Mouse (Mus musculus): Measurements from ENCODE around the gene Sspn. TPM values are rescaled to one million over a fixed set of nuclear protein-coding genes. Genes with fewer than 3 reads are reported as not detected.
A peak's percentile ranks its signal among the peaks of the same experiment; 100 is the strongest.

The Sspn gene
- polyA plus RNA-seq, 1 experiment from 2014 or later, result 2.8 TPM

- Histone ChIP-seq H3K4me3 (replicated peaks) (no peak overlapping the region), H3K27ac (no peak overlapping the region), H3K36me3 (no peaks in the 10 kb centered on the region), H3K9me3 (no peaks in the 10 kb centered on the region), H3K4me2 (replicated peaks) (no peak overlapping the region), H3K9ac (replicated peaks) (no peak overlapping the region), H3K4me1 (replicated peaks) (no peaks in the 10 kb centered on the region), H3K27me3 (no peaks in the 10 kb centered on the region)
- no peak for ATAC-seq
- 95% methylated on average over 4 of the region's 4 CpGs for WGBS
Observed at GRCm38 (mm10) chr6:145982335-145982734, 50.9 kb downstream of the Sspn start.

- WGBS, result 72% methylated on average over 1 of the region's 1 CpGs
- no peaks in the 10 kb centered on the region for H3K4me1 ChIP-seq (replicated peaks)
- H3K27ac ChIP-seq, result no peak overlapping the region
- H3K27me3 ChIP-seq, result no peaks in the 10 kb centered on the region
- H3K9ac ChIP-seq (replicated peaks), result no peak overlapping the region
- H3K4me3 ChIP-seq (replicated peaks), result no peak overlapping the region
- H3K9me3 ChIP-seq, result no peaks in the 10 kb centered on the region
- H3K36me3 ChIP-seq, result no peaks in the 10 kb centered on the region
- no peak overlapping the region for H3K4me2 ChIP-seq (replicated peaks)
- ATAC-seq, result no peak
Observed at GRCm38 (mm10) chr6:145990578-145990977, 59.1 kb downstream of the Sspn start.

- 75% methylated on average over 11 of the region's 11 CpGs for WGBS
Observed at GRCm38 (mm10) chr6:145992526-145992925, 61.1 kb downstream of the Sspn start.

GRCm38 (mm10) chr6:145992985-145993384 lies 61.5 kb downstream of the Sspn start:
- Histone ChIP-seq H3K27me3 (no peaks in the 10 kb centered on the region), H3K4me2 (replicated peaks) (no peak overlapping the region), H3K9ac (replicated peaks) (no peak overlapping the region), H3K36me3 (no peaks in the 10 kb centered on the region), H3K27ac (no peak overlapping the region), H3K9me3 (no peaks in the 10 kb centered on the region), H3K4me3 (replicated peaks) (no peak overlapping the region), H3K4me1 (replicated peaks) (no peaks in the 10 kb centered on the region; the same call in 1 of the 2 replicates)
- ATAC-seq, result no peak
- WGBS, result 95% methylated on average over 10 of the region's 10 CpGs

More at GRCm38 (mm10) chr6:145992526-145992925, 61.1 kb downstream of the Sspn start:
- Histone ChIP-seq H3K27me3 (no peaks in the 10 kb centered on the region), H3K36me3 (no peaks in the 10 kb centered on the region), H3K4me1 (replicated peaks) (no peaks in the 10 kb centered on the region), H3K9me3 (no peaks in the 10 kb centered on the region), H3K27ac (no peak overlapping the region), H3K4me2 (replicated peaks) (no peak overlapping the region), H3K9ac (replicated peaks) (no peak overlapping the region), H3K4me3 (replicated peaks) (no peak overlapping the region)
- ATAC-seq, result no peak

- Histone ChIP-seq H3K4me2 (replicated peaks) (no peak overlapping the region), H3K4me3 (replicated peaks) (no peak overlapping the region), H3K4me1 (replicated peaks) (peaks cover 8% of the 10 kb centered on the region), H3K9me3 (no peaks in the 10 kb centered on the region), H3K36me3 (no peaks in the 10 kb centered on the region), H3K27me3 (no peaks in the 10 kb centered on the region), H3K9ac (replicated peaks) (no peak overlapping the region), H3K27ac (no peak overlapping the region)
- peak; percentile 68; the same call in 1 of the 2 replicates for ATAC-seq
- WGBS, result 24% methylated on average over 13 of the region's 13 CpGs
Observed at GRCm38 (mm10) chr6:145998314-145999007, 67.0 kb downstream of the Sspn start.

GRCm38 (mm10) chr6:146000767-146001166 lies 69.3 kb downstream of the Sspn start:
- no peaks in the 10 kb centered on the region for H3K27me3 ChIP-seq
- H3K4me1 ChIP-seq (replicated peaks), result peaks cover 8% of the 10 kb centered on the region
- no peak overlapping the region for H3K27ac ChIP-seq
- H3K9ac ChIP-seq (replicated peaks), result no peak overlapping the region
- no peak for ATAC-seq
- 100% methylated on average over 1 of the region's 1 CpGs for WGBS
- no peaks in the 10 kb centered on the region for H3K36me3 ChIP-seq
- no peak overlapping the region for H3K4me3 ChIP-seq (replicated peaks)
- H3K4me2 ChIP-seq (replicated peaks), result no peak overlapping the region
- no peaks in the 10 kb centered on the region for H3K9me3 ChIP-seq

GRCm38 (mm10) chr6:146001396-146002191 lies 70.2 kb downstream of the Sspn start:
- no peak overlapping the region for H3K27ac ChIP-seq
- no peaks in the 10 kb centered on the region for H3K27me3 ChIP-seq
- H3K9me3 ChIP-seq, result no peaks in the 10 kb centered on the region
- H3K9ac ChIP-seq (replicated peaks), result no peak overlapping the region
- H3K4me1 ChIP-seq (replicated peaks), result peaks cover 8% of the 10 kb centered on the region
- 92% methylated on average over 22 of the region's 22 CpGs for WGBS
- no peak overlapping the region for H3K4me2 ChIP-seq (replicated peaks)
- H3K4me3 ChIP-seq (replicated peaks), result no peak overlapping the region
- no peak for ATAC-seq
- H3K36me3 ChIP-seq, result no peaks in the 10 kb centered on the region

GRCm38 (mm10) chr6:146004174-146004601 lies 72.7 kb downstream of the Sspn start:
- no peak for ATAC-seq
- no peaks in the 10 kb centered on the region for H3K9me3 ChIP-seq
- H3K4me1 ChIP-seq (replicated peaks), result peaks cover 13% of the 10 kb centered on the region; the same call in 1 of the 2 replicates
- H3K4me2 ChIP-seq (replicated peaks), result no peak overlapping the region
- H3K9ac ChIP-seq (replicated peaks), result no peak overlapping the region
- H3K27ac ChIP-seq, result no peak overlapping the region
- no peaks in the 10 kb centered on the region for H3K36me3 ChIP-seq
- 93% methylated on average over 3 of the region's 3 CpGs for WGBS
- H3K27me3 ChIP-seq, result no peaks in the 10 kb centered on the region
- H3K4me3 ChIP-seq (replicated peaks), result no peak overlapping the region

- Histone ChIP-seq H3K36me3 (no peaks in the 10 kb centered on the region), H3K27ac (no peak overlapping the region), H3K9me3 (no peaks in the 10 kb centered on the region), H3K4me3 (replicated peaks) (no peak overlapping the region), H3K27me3 (no peaks in the 10 kb centered on the region), H3K9ac (replicated peaks) (no peak overlapping the region), H3K4me2 (replicated peaks) (no peak overlapping the region), H3K4me1 (replicated peaks) (peaks cover 18% of the 10 kb centered on the region)
- WGBS, result 90% methylated on average over 11 of the region's 11 CpGs
- ATAC-seq, result no peak
Observed at GRCm38 (mm10) chr6:146005129-146005886, 73.9 kb downstream of the Sspn start.

GRCm38 (mm10) chr6:146005935-146006564 lies 74.6 kb downstream of the Sspn start:
- no peaks in the 10 kb centered on the region; the same call in 1 of the 2 replicates for H3K27me3 ChIP-seq
- 61% methylated on average over 3 of the region's 3 CpGs for WGBS
- H3K4me3 ChIP-seq (replicated peaks), result no peak overlapping the region
- H3K9me3 ChIP-seq, result no peaks in the 10 kb centered on the region
- H3K36me3 ChIP-seq, result no peaks in the 10 kb centered on the region
- no peak overlapping the region for H3K4me2 ChIP-seq (replicated peaks)
- H3K9ac ChIP-seq (replicated peaks), result no peak overlapping the region
- no peak overlapping the region for H3K27ac ChIP-seq
- no peak for ATAC-seq
- H3K4me1 ChIP-seq (replicated peaks), result peaks cover 22% of the 10 kb centered on the region

- no peak overlapping the region for H3K4me3 ChIP-seq (replicated peaks)
- no peak overlapping the region for H3K4me2 ChIP-seq (replicated peaks)
- H3K9me3 ChIP-seq, result no peaks in the 10 kb centered on the region
- no peak overlapping the region for H3K9ac ChIP-seq (replicated peaks)
- WGBS, result 63% methylated on average over 3 of the region's 3 CpGs
- no peak for ATAC-seq
- H3K27ac ChIP-seq, result no peak overlapping the region
- H3K4me1 ChIP-seq (replicated peaks), result peaks cover 22% of the 10 kb centered on the region
- no peaks in the 10 kb centered on the region; the same call in 1 of the 2 replicates for H3K27me3 ChIP-seq
- H3K36me3 ChIP-seq, result no peaks in the 10 kb centered on the region
Observed at GRCm38 (mm10) chr6:146006753-146007152, 75.3 kb downstream of the Sspn start.

Measured in midbrain, embryonic 13.5 days (tissue).